Mouse (Mus musculus): ENCODE results near the gene Ankrd54. TPM values are rescaled to one million over a fixed set of nuclear protein-coding genes. Genes with fewer than 3 reads are reported as not detected.
"Not testable (repeated sequence)": the region's sequence is repeated elsewhere in the genome, so short reads cannot be mapped to it uniquely, and the experiment has no call there.

Ankrd54 gene
- polyA plus RNA-seq, 1 experiment from 2014 or later = 60.3 TPM

GRCm38 (mm10) chr15:79022671-79023230 is 39.9 kb downstream of the Ankrd54 start:
- H3K27me3 ChIP-seq = peaks cover 8% of the 10 kb centered on the region
- ATAC-seq (ENCODE audit: low FRiP score) = no peak
- 69% methylated on average over 10 of the region's 10 CpGs for WGBS

DNA sequence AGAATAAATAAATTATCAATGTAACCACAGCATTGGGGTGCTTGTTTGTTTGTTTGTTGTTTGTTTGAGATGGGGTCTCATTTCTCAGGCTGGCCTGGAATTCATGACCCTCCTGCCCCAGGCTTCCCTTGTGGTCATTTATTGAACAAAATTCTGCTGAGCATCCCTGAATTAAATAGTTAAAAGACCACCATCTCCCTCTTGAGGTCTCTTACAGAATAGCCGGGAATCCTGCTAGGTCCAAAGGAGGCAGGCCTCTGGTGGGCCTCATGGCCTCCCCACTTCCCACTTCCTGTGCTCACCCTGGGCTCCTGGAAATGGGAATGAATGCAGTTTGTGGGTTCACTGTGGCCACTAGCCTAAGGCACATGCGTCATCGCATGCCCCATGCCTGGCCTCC is 43.8 kb downstream of the Ankrd54 start:
- H3K4me3 ChIP-seq = no peak overlapping the region
- H3K9me3 ChIP-seq (replicated peaks) = no peaks in the 10 kb centered on the region
- ATAC-seq (ENCODE audit: low FRiP score) = no peak
- no peak overlapping the region for H3K4me2 ChIP-seq (replicated peaks)
- H3K36me3 ChIP-seq = no peaks in the 10 kb centered on the region
- peaks cover 7% of the 10 kb centered on the region for H3K4me1 ChIP-seq
- 59% methylated on average over 3 of the region's 3 CpGs for WGBS
- H3K27me3 ChIP-seq = peaks cover 2% of the 10 kb centered on the region; the same call in 1 of the 2 replicates
- no peak overlapping the region for H3K9ac ChIP-seq
- H3K27ac ChIP-seq = no peak overlapping the region

More at GRCm38 (mm10) chr15:79022671-79023230, 39.9 kb downstream of the Ankrd54 start:
- H3K36me3 ChIP-seq = no peaks in the 10 kb centered on the region
- peaks cover 24% of the 10 kb centered on the region for H3K4me1 ChIP-seq
- no peaks in the 10 kb centered on the region for H3K9me3 ChIP-seq (replicated peaks)
- no peak overlapping the region for H3K9ac ChIP-seq
- no peak overlapping the region for H3K27ac ChIP-seq
- no peak overlapping the region for H3K4me3 ChIP-seq
- H3K4me2 ChIP-seq (replicated peaks) = no peak overlapping the region

- WGBS = 42% methylated on average over 4 of the region's 4 CpGs
- no peak for ATAC-seq (ENCODE audit: low FRiP score)
These were observed 44.5 kb downstream of the Ankrd54 start for GRCm38 (mm10) chr15:79018191-79018590.

GRCm38 (mm10) chr15:79013382-79013781 is 49.3 kb downstream of the Ankrd54 start:
- H3K4me1 ChIP-seq = peaks cover 29% of the 10 kb centered on the region
- 0 out of 2 replicates have a peak overlapping the region, but pooled peaks have one; percentile 45 for H3K27ac ChIP-seq
- H3K9me3 ChIP-seq (replicated peaks) = no peaks in the 10 kb centered on the region
- WGBS = 62% methylated on average over 7 of the region's 7 CpGs
- H3K9ac ChIP-seq = no peak overlapping the region
- 0 out of 2 replicates have a peak, but pooled peaks cover 1% of the 10 kb centered on the region for H3K36me3 ChIP-seq
- ATAC-seq (ENCODE audit: low FRiP score) = peak; percentile 51
- H3K27me3 ChIP-seq = no peaks in the 10 kb centered on the region
- H3K4me2 ChIP-seq (replicated peaks) = no peak overlapping the region
- H3K4me3 ChIP-seq = no peak overlapping the region

More at GRCm38 (mm10) chr15:79018191-79018590, 44.5 kb downstream of the Ankrd54 start:
- no peak overlapping the region for H3K27ac ChIP-seq
- no peaks in the 10 kb centered on the region for H3K36me3 ChIP-seq
- no peak overlapping the region for H3K9ac ChIP-seq
- H3K4me1 ChIP-seq = peaks cover 14% of the 10 kb centered on the region
- no peaks in the 10 kb centered on the region for H3K9me3 ChIP-seq (replicated peaks)
- H3K4me3 ChIP-seq = no peak overlapping the region
- H3K4me2 ChIP-seq (replicated peaks) = no peak overlapping the region
- H3K27me3 ChIP-seq = no peaks in the 10 kb centered on the region; the same call in 1 of the 2 replicates

GRCm38 (mm10) chr15:79011550-79011949 is 51.1 kb downstream of the Ankrd54 start:
- no peak overlapping the region for H3K9ac ChIP-seq
- H3K27ac ChIP-seq = 0 out of 2 replicates have a peak overlapping the region, but pooled peaks have one; percentile 17

DNA sequence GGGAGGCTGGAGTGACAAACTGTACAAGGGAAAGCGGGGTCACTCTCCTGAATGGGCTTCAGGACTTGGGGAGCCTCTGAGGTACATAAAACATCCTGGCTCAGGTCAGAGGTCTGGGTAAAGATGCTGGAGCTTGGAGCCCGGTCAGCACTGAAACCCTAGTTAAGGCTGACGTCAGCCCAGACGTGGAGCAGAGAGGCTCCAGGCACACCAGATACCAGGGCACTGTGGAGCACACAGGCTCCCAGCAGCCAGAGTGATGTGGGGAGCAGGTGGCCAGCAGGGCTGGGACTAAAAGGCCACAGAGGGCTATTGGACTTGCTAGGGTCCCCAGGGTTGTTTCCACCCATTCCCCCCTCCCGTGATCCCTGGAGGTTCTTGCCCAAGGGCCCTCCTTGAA is 53.0 kb downstream of the Ankrd54 start:
- Histone ChIP-seq H3K27ac (no peak overlapping the region), H3K4me3 (no peak overlapping the region), H3K27me3 (no peaks in the 10 kb centered on the region), H3K4me2 (replicated peaks) (no peak overlapping the region), H3K9me3 (replicated peaks) (no peaks in the 10 kb centered on the region), H3K9ac (no peak overlapping the region), H3K4me1 (peaks cover 25% of the 10 kb centered on the region), H3K36me3 (peaks cover 27% of the 10 kb centered on the region)
- 57% methylated on average over 5 of the region's 5 CpGs for WGBS
- ATAC-seq (ENCODE audit: low FRiP score) = no peak

More at GRCm38 (mm10) chr15:79011550-79011949, 51.1 kb downstream of the Ankrd54 start:
- Histone ChIP-seq H3K4me2 (replicated peaks) (no peak overlapping the region), H3K4me1 (peaks cover 25% of the 10 kb centered on the region), H3K4me3 (no peak overlapping the region), H3K9me3 (replicated peaks) (no peaks in the 10 kb centered on the region), H3K27me3 (no peaks in the 10 kb centered on the region), H3K36me3 (peaks cover 10% of the 10 kb centered on the region)
- WGBS = 33% methylated on average over 10 of the region's 10 CpGs
- no peak for ATAC-seq (ENCODE audit: low FRiP score)

DNA sequence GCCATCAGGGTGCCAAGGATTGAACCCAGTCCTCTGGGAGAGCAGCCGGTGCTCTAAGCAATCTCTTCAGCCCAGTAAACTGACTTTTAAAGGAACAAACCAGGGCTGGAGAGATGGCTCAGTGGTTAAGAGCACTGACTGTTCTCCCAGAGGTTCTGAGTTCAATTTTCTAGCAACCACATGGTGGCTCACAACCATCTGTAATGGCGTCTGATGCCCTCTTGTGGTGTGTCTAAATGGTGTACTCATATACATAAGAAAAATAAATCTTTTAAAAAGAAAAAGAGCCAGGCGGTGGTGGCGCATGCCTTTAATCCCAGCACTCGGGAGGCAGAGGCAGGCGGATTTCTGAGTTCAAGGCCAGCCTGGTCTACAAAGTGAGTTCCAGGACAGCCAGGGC is 54.9 kb downstream of the Ankrd54 start:
- H3K9me3 ChIP-seq (replicated peaks); ATAC-seq (ENCODE audit: low FRiP score); H3K27ac ChIP-seq; H3K9ac ChIP-seq; H3K27me3 ChIP-seq; H3K4me3 ChIP-seq; H3K4me2 ChIP-seq (replicated peaks): not testable (repeated sequence)
- WGBS = 90% methylated on average over 6 of the region's 6 CpGs
- peaks cover 46% of the 10 kb centered on the region for H3K36me3 ChIP-seq
- peaks cover 16% of the 10 kb centered on the region for H3K4me1 ChIP-seq

DNA sequence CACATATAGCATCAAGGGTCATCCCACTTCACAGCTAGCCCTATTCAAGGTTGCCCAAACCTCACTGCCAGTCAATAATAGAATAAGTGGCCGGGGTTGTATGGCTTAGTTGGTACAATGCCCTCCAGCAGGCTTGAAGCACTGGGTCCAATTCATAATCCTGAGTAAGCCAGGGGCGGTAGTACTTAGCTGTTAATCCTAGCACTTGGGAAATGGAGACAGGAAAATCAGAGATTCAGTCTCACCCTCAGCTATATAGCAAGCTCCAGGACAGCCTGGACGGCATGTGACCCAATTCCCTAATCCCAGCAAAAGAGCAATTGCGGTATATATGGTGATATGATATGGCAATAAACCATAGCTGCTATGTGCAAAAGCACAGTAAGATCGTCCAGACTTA is 55.6 kb downstream of the Ankrd54 start:
- H3K4me1 ChIP-seq = peaks cover 14% of the 10 kb centered on the region
- H3K4me3 ChIP-seq = no peak overlapping the region
- H3K27me3 ChIP-seq = no peaks in the 10 kb centered on the region
- no peak overlapping the region for H3K4me2 ChIP-seq (replicated peaks)
- no peaks in the 10 kb centered on the region for H3K9me3 ChIP-seq (replicated peaks)
- H3K27ac ChIP-seq = no peak overlapping the region
- H3K36me3 ChIP-seq = peaks cover 54% of the 10 kb centered on the region
- no peak overlapping the region for H3K9ac ChIP-seq
- ATAC-seq (ENCODE audit: low FRiP score) = no peak
- WGBS = 95% methylated on average over 5 of the region's 5 CpGs

GRCm38 (mm10) chr15:79006638-79007037 is 56.1 kb downstream of the Ankrd54 start:
- peaks cover 58% of the 10 kb centered on the region for H3K36me3 ChIP-seq
- no peak overlapping the region for H3K27ac ChIP-seq
- H3K9me3 ChIP-seq (replicated peaks) = no peaks in the 10 kb centered on the region
- 81% methylated on average over 3 of the region's 3 CpGs for WGBS
- peaks cover 12% of the 10 kb centered on the region for H3K4me1 ChIP-seq
- no peak for ATAC-seq (ENCODE audit: low FRiP score)
- no peaks in the 10 kb centered on the region for H3K27me3 ChIP-seq
- no peak overlapping the region for H3K4me3 ChIP-seq
- no peak overlapping the region for H3K4me2 ChIP-seq (replicated peaks)
- no peak overlapping the region for H3K9ac ChIP-seq

DNA sequence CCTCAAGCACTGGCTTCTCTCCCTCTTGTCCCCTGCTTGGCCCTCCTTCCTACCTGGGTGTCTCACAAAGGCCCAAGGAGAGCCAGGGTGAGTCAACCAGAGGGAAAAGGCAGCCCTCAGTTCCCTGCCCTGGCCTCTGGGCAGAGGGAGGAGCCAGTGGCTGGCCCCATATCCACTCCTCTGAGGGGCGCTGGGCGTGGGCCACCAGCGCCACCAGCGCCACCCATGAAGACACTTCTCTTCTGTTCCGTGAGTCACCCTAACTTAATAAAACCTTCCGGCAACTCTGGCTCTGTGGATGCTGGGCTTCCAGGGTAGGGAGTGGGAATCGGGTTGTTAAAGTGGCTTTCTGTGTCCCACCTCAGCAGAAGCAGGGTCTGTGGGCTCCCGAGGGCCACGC is 57.1 kb downstream of the Ankrd54 start:
- Histone ChIP-seq H3K36me3 (peaks cover 69% of the 10 kb centered on the region), H3K9ac (no peak overlapping the region), H3K9me3 (replicated peaks) (no peaks in the 10 kb centered on the region), H3K27ac (no peak overlapping the region), H3K4me1 (peaks cover 7% of the 10 kb centered on the region), H3K4me2 (replicated peaks) (no peak overlapping the region), H3K4me3 (no peak overlapping the region), H3K27me3 (no peaks in the 10 kb centered on the region)
- 79% methylated on average over 9 of the region's 9 CpGs for WGBS
- no peak for ATAC-seq (ENCODE audit: low FRiP score)

Other genes starting within 250 kb of the Ankrd54 start
- gene Cdc42ep1, start 220.3 kb downstream of the Ankrd54 start, polyA plus RNA-seq (2016; fragmentation: Nextera tagmentation; extraction: Ambion mirVana) = 15.1 and 15.6 TPM in 2 replicates
- not detected in 2 replicates for gene Lgals2, start 207.4 kb downstream of the Ankrd54 start, polyA plus RNA-seq (2016; fragmentation: Nextera tagmentation; extraction: Ambion mirVana)
- gene Gga1, start 185.7 kb downstream of the Ankrd54 start, polyA plus RNA-seq (2016; fragmentation: Nextera tagmentation; extraction: Ambion mirVana) = 54.3 and 58.7 TPM in 2 replicates
- gene Gm49510, start 163.2 kb downstream of the Ankrd54 start, polyA plus RNA-seq (2016; fragmentation: Nextera tagmentation; extraction: Ambion mirVana) = 0.22 and 0.61 TPM in 2 replicates
- gene Sh3bp1, start 163.1 kb downstream of the Ankrd54 start, polyA plus RNA-seq (2016; fragmentation: Nextera tagmentation; extraction: Ambion mirVana) = 15.5 and 17.4 TPM in 2 replicates
- gene Pdxp, start 149.0 kb downstream of the Ankrd54 start, polyA plus RNA-seq (2016; fragmentation: Nextera tagmentation; extraction: Ambion mirVana) = 48.1 and 49.0 TPM in 2 replicates
- 569 and 595 TPM in 2 replicates for gene Lgals1, start 136.2 kb downstream of the Ankrd54 start, polyA plus RNA-seq (2016; fragmentation: Nextera tagmentation; extraction: Ambion mirVana)
- gene Nol12, start 128.0 kb downstream of the Ankrd54 start, polyA plus RNA-seq (2016; fragmentation: Nextera tagmentation; extraction: Ambion mirVana) = 53.8 and 60.0 TPM in 2 replicates
- 44.7 and 52.4 TPM in 2 replicates for gene Triobp, start 115.2 kb downstream of the Ankrd54 start, polyA plus RNA-seq (2016; fragmentation: Nextera tagmentation; extraction: Ambion mirVana)
- gene H1f0, start 34.4 kb downstream of the Ankrd54 start, polyA plus RNA-seq (2016; fragmentation: Nextera tagmentation; extraction: Ambion mirVana) = 456 and 488 TPM in 2 replicates
- gene Galr3, start 21.0 kb downstream of the Ankrd54 start, polyA plus RNA-seq (2016; fragmentation: Nextera tagmentation; extraction: Ambion mirVana) = not detected in 2 replicates
- 190 and 196 TPM in 2 replicates for gene Eif3l, start 12.3 kb upstream of the Ankrd54 start, polyA plus RNA-seq (2016; fragmentation: Nextera tagmentation; extraction: Ambion mirVana)
- gene Micall1, start 46.0 kb upstream of the Ankrd54 start, polyA plus RNA-seq (2016; fragmentation: Nextera tagmentation; extraction: Ambion mirVana) = 12.4 and 16.3 TPM in 2 replicates
- gene Polr2f, start 78.1 kb upstream of the Ankrd54 start, polyA plus RNA-seq (2016; fragmentation: Nextera tagmentation; extraction: Ambion mirVana) = 298 and 337 TPM in 2 replicates
- 13.4 and 15.8 TPM in 2 replicates for gene 1700088E04Rik, start 78.4 kb upstream of the Ankrd54 start, polyA plus RNA-seq (2016; fragmentation: Nextera tagmentation; extraction: Ambion mirVana)
- 12.4 and 19.5 TPM in 2 replicates for gene Sox10, start 102.3 kb upstream of the Ankrd54 start, polyA plus RNA-seq (2016; fragmentation: Nextera tagmentation; extraction: Ambion mirVana)
- 67.1 and 72.6 TPM in 2 replicates for gene Pick1, start 166.3 kb upstream of the Ankrd54 start, polyA plus RNA-seq (2016; fragmentation: Nextera tagmentation; extraction: Ambion mirVana)
- 1.0 TPM in 2 replicates for gene Gm49486, start 166.5 kb upstream of the Ankrd54 start, polyA plus RNA-seq (2016; fragmentation: Nextera tagmentation; extraction: Ambion mirVana)
- 0.36 and 0.66 TPM in 2 replicates for gene Slc16a8, start 191.9 kb upstream of the Ankrd54 start, polyA plus RNA-seq (2016; fragmentation: Nextera tagmentation; extraction: Ambion mirVana)
- 0.92 and 4.1 TPM in 2 replicates for gene Baiap2l2, start 222.6 kb upstream of the Ankrd54 start, polyA plus RNA-seq (2016; fragmentation: Nextera tagmentation; extraction: Ambion mirVana)